Mouse (Mus musculus): Measurements from ENCODE around the gene Plk1. TPM values are rescaled to one million over a fixed set of nuclear protein-coding genes. Genes with fewer than 3 reads are reported as not detected.

Gene Plk1
- polyA plus RNA-seq, 1 experiment from 2014 or later: 247 TPM

- peak overlapping the region; percentile 84 for H3K4me3 ChIP-seq
- H3K36me3 ChIP-seq (replicated peaks): peaks cover 47% of the 10 kb centered on the region
- peaks cover 48% of the 10 kb centered on the region for H3K4me1 ChIP-seq
- under 1% methylated on average over 12 of the region's 12 CpGs for WGBS
- no peaks in the 10 kb centered on the region for H3K9me3 ChIP-seq
- peak; percentile 41 for DNase-seq (ENCODE audit: extremely low spot score, low spot score)
- peak overlapping the region; percentile 94 for H3K27ac ChIP-seq
- no peaks in the 10 kb centered on the region for H3K27me3 ChIP-seq (ENCODE audit: poor library complexity, severe bottlenecking)
Observed at GRCm38 (mm10) chr7:122160037-122160436, 798 bp downstream of the Plk1 start.

- Histone ChIP-seq H3K4me1 (peaks cover 31% of the 10 kb centered on the region), H3K27me3 (ENCODE audit: poor library complexity, severe bottlenecking) (no peaks in the 10 kb centered on the region), H3K27ac (no peak overlapping the region), H3K36me3 (replicated peaks) (peaks cover 85% of the 10 kb centered on the region), H3K4me3 (no peak overlapping the region), H3K9me3 (no peaks in the 10 kb centered on the region)
- 92% methylated on average over 6 of the region's 8 CpGs for WGBS
- no peak for DNase-seq (ENCODE audit: extremely low spot score, low spot score)
Observed at GRCm38 (mm10) chr7:122163766-122164165, 4.5 kb downstream of the Plk1 start.

- no peak overlapping the region for H3K27ac ChIP-seq
- DNase-seq (ENCODE audit: extremely low spot score, low spot score): no peak
- H3K4me3 ChIP-seq: no peak overlapping the region
- H3K4me1 ChIP-seq: 0 out of 2 replicates have a peak, but pooled peaks cover 8% of the 10 kb centered on the region
- H3K9me3 ChIP-seq: no peaks in the 10 kb centered on the region
- H3K27me3 ChIP-seq (ENCODE audit: poor library complexity, severe bottlenecking): no peaks in the 10 kb centered on the region
- WGBS: 94% methylated on average over 7 of the region's 7 CpGs
- H3K36me3 ChIP-seq (replicated peaks): peaks cover 88% of the 10 kb centered on the region
Observed at GRCm38 (mm10) chr7:122167203-122167602, 8.0 kb downstream of the Plk1 start.

- DNase-seq (ENCODE audit: extremely low spot score, low spot score): no peak
- H3K4me1 ChIP-seq: no peaks in the 10 kb centered on the region
- peaks cover 53% of the 10 kb centered on the region for H3K36me3 ChIP-seq (replicated peaks)
- no peaks in the 10 kb centered on the region for H3K27me3 ChIP-seq (ENCODE audit: poor library complexity, severe bottlenecking)
- H3K4me3 ChIP-seq: no peak overlapping the region
- 83% methylated on average over 6 of the region's 6 CpGs for WGBS
- H3K9me3 ChIP-seq: no peaks in the 10 kb centered on the region
- no peak overlapping the region for H3K27ac ChIP-seq
Observed at GRCm38 (mm10) chr7:122170705-122171104, 11.5 kb downstream of the Plk1 start.

GRCm38 (mm10) chr7:122171613-122172012 is 12.4 kb downstream of the Plk1 start:
- no peak overlapping the region for H3K27ac ChIP-seq
- H3K36me3 ChIP-seq (replicated peaks): peaks cover 44% of the 10 kb centered on the region
- no peak for DNase-seq (ENCODE audit: extremely low spot score, low spot score)
- 82% methylated on average over 10 of the region's 10 CpGs for WGBS
- H3K4me3 ChIP-seq: no peak overlapping the region
- H3K4me1 ChIP-seq: no peaks in the 10 kb centered on the region
- no peaks in the 10 kb centered on the region for H3K9me3 ChIP-seq
- no peaks in the 10 kb centered on the region for H3K27me3 ChIP-seq (ENCODE audit: poor library complexity, severe bottlenecking)

GRCm38 (mm10) chr7:122180720-122181119 is 21.5 kb downstream of the Plk1 start:
- no peaks in the 10 kb centered on the region for H3K27me3 ChIP-seq (ENCODE audit: poor library complexity, severe bottlenecking)
- 91% methylated on average over 7 of the region's 7 CpGs for WGBS
- no peaks in the 10 kb centered on the region for H3K36me3 ChIP-seq (replicated peaks)
- H3K27ac ChIP-seq: no peak overlapping the region
- peaks cover 3% of the 10 kb centered on the region for H3K4me1 ChIP-seq
- H3K4me3 ChIP-seq: no peak overlapping the region
- no peak for DNase-seq (ENCODE audit: extremely low spot score, low spot score)
- no peaks in the 10 kb centered on the region for H3K9me3 ChIP-seq

- no peak for DNase-seq (ENCODE audit: extremely low spot score, low spot score)
- H3K36me3 ChIP-seq (replicated peaks): no peaks in the 10 kb centered on the region
- H3K4me1 ChIP-seq: peaks cover 7% of the 10 kb centered on the region
- H3K27ac ChIP-seq: no peak overlapping the region
- H3K4me3 ChIP-seq: no peak overlapping the region
- H3K27me3 ChIP-seq (ENCODE audit: poor library complexity, severe bottlenecking): no peaks in the 10 kb centered on the region
- WGBS: 76% methylated on average over 5 of the region's 5 CpGs
- H3K9me3 ChIP-seq: no peaks in the 10 kb centered on the region
Observed at GRCm38 (mm10) chr7:122184569-122184968, 25.3 kb downstream of the Plk1 start.

- Histone ChIP-seq H3K27me3 (ENCODE audit: poor library complexity, severe bottlenecking) (no peaks in the 10 kb centered on the region), H3K4me1 (peaks cover 7% of the 10 kb centered on the region)
Observed at GRCm38 (mm10) chr7:122186043-122186442, 26.8 kb downstream of the Plk1 start, which contains the start of gene Ern2. Gene Ern2 (minus strand): TSS chr7:122186207.

DNA sequence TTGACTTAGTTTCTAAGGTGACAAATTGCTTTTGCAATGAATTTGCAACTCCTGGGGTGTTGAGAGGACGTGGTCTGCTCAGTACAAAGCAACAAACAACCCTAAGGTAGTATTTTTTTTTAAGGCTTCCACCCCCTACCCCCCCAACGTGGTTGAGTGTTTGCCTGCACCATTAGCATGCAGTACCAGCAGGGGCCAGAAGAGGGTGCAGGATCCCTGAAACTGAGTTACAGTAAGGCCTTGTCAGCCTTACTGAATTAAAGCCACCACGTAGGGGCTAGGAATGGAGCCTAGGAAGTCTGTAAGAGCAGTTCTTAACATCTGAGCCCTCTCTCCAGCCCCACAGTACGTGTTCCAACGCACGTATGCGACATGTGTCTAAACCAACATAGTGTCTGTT is 30.2 kb downstream of the Plk1 start:
- Histone ChIP-seq H3K4me1 (peaks cover 7% of the 10 kb centered on the region), H3K27ac (no peak overlapping the region), H3K4me3 (no peak overlapping the region), H3K36me3 (replicated peaks) (no peaks in the 10 kb centered on the region), H3K27me3 (ENCODE audit: poor library complexity, severe bottlenecking) (no peaks in the 10 kb centered on the region), H3K9me3 (no peaks in the 10 kb centered on the region)
- DNase-seq (ENCODE audit: extremely low spot score, low spot score): peak; percentile 57
- 29% methylated on average over 7 of the region's 7 CpGs for WGBS

More at GRCm38 (mm10) chr7:122186043-122186442, 26.8 kb downstream of the Plk1 start, which contains the start of gene Ern2:
- Histone ChIP-seq H3K36me3 (replicated peaks) (no peaks in the 10 kb centered on the region), H3K4me3 (no peak within 1 kb of the TSS), H3K9me3 (no peaks in the 10 kb centered on the region), H3K27ac (no peak within 1 kb of the TSS)
- WGBS: 22% methylated on average over 17 of the region's 17 CpGs
- no peak for DNase-seq (ENCODE audit: extremely low spot score, low spot score)

DNA sequence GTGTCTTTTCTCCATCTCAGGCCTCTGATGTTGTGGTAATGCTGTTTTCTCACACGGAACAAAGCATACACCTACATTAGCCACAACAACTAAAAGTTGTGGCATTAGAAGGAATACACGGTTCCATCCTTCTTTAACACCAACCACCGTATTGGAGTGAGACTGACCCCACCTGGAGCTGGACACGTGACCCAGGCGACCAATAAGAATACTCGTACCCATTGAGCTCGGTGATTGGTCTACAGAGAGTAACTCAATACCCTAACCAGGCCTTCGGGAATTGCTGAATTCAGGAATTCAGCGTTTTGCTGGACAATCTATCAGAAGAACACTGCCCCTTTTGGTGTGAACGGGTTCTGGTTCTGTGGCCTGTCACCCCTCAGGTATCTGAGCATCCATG is 31.9 kb downstream of the Plk1 start:
- Histone ChIP-seq H3K27me3 (ENCODE audit: poor library complexity, severe bottlenecking) (no peaks in the 10 kb centered on the region), H3K4me3 (no peak overlapping the region), H3K27ac (no peak overlapping the region), H3K9me3 (no peaks in the 10 kb centered on the region), H3K4me1 (peaks cover under 1% of the 10 kb centered on the region), H3K36me3 (replicated peaks) (no peaks in the 10 kb centered on the region)
- DNase-seq (ENCODE audit: extremely low spot score, low spot score): no peak
- 63% methylated on average over 10 of the region's 10 CpGs for WGBS

GRCm38 (mm10) chr7:122193919-122194318 is 34.7 kb downstream of the Plk1 start:
- DNase-seq (ENCODE audit: extremely low spot score, low spot score): no peak
- H3K9me3 ChIP-seq: no peaks in the 10 kb centered on the region
- no peak overlapping the region for H3K27ac ChIP-seq
- H3K27me3 ChIP-seq (ENCODE audit: poor library complexity, severe bottlenecking): no peaks in the 10 kb centered on the region
- H3K4me1 ChIP-seq: no peaks in the 10 kb centered on the region
- no peak overlapping the region for H3K4me3 ChIP-seq
- no peaks in the 10 kb centered on the region for H3K36me3 ChIP-seq (replicated peaks)

GRCm38 (mm10) chr7:122196771-122197170 is 37.5 kb downstream of the Plk1 start:
- Histone ChIP-seq H3K36me3 (replicated peaks) (no peaks in the 10 kb centered on the region), H3K9me3 (no peaks in the 10 kb centered on the region), H3K27ac (no peak overlapping the region), H3K4me3 (no peak overlapping the region), H3K27me3 (ENCODE audit: poor library complexity, severe bottlenecking) (no peaks in the 10 kb centered on the region), H3K4me1 (no peaks in the 10 kb centered on the region)
- 83% methylated on average over 9 of the region's 9 CpGs for WGBS
- no peak for DNase-seq (ENCODE audit: extremely low spot score, low spot score)

DNA sequence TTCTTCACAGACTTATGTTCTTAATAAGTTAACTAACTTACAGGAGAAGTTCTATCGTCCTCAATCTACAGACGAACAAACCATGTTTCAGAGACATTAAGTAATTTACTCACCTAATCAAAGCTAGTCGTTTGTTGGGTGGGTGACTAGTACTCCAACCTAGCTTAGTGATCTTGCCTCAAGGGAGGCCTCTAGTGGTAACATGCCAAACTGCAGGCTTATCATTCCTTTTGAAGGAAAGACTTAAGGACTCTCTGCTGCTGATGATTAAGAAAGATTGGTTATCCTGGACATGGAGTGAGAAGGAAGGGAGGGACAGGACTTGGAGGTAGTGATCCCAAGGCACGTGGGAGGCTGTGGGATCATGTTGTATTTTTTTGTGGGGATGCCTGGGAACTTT is 38.1 kb downstream of the Plk1 start:
- no peaks in the 10 kb centered on the region for H3K9me3 ChIP-seq
- H3K36me3 ChIP-seq (replicated peaks): no peaks in the 10 kb centered on the region
- WGBS: 45% methylated on average over 4 of the region's 4 CpGs
- H3K27ac ChIP-seq: no peak overlapping the region
- no peaks in the 10 kb centered on the region for H3K27me3 ChIP-seq (ENCODE audit: poor library complexity, severe bottlenecking)
- no peak for DNase-seq (ENCODE audit: extremely low spot score, low spot score)
- H3K4me3 ChIP-seq: no peak overlapping the region
- no peaks in the 10 kb centered on the region for H3K4me1 ChIP-seq

- Histone ChIP-seq H3K27me3 (ENCODE audit: poor library complexity, severe bottlenecking) (no peaks in the 10 kb centered on the region), H3K27ac (no peak overlapping the region), H3K4me1 (no peaks in the 10 kb centered on the region), H3K4me3 (no peak overlapping the region), H3K9me3 (no peaks in the 10 kb centered on the region), H3K36me3 (replicated peaks) (no peaks in the 10 kb centered on the region)
- DNase-seq (ENCODE audit: extremely low spot score, low spot score): no peak
- 34% methylated on average over 5 of the region's 5 CpGs for WGBS
Observed at GRCm38 (mm10) chr7:122199296-122199695, 40.1 kb downstream of the Plk1 start.
